Mouse (Mus musculus) retina, postnatal 1 day (tissue): ENCODE data around the gene Zfp36l1.

Experiments
- DNase-seq: peaks from one replicate; pipeline ENCODE4 v3.0.0-alpha.2; 2012

Gene Zfp36l1

GRCm38 (mm10) chr12:80112852-80113551, at the start of gene Zfp36l1:
TSS of gene Zfp36l1 (minus strand) at chr12:80113013.
- peak; percentile 99 for DNase-seq

- DNase-seq: no peak
Measured at GRCm38 (mm10) chr12:80162448-80162847, 49.6 kb upstream of the Zfp36l1 start.

- DNase-seq: peak; percentile 57
Measured at GRCm38 (mm10) chr12:80157675-80158074, 44.9 kb upstream of the Zfp36l1 start.

GRCm38 (mm10) chr12:80153687-80154326, 41.0 kb upstream of the Zfp36l1 start:
- peak; percentile 81 for DNase-seq

- DNase-seq: no peak
Measured at GRCm38 (mm10) chr12:80153078-80153477, 40.3 kb upstream of the Zfp36l1 start.

GRCm38 (mm10) chr12:80151821-80152220, 39.0 kb upstream of the Zfp36l1 start:
- DNase-seq: no peak

- DNase-seq: peak; percentile 74
Measured at GRCm38 (mm10) chr12:80150624-80151023, 37.8 kb upstream of the Zfp36l1 start.

GRCm38 (mm10) chr12:80147563-80148214, 34.9 kb upstream of the Zfp36l1 start:
- DNase-seq: no peak

- peak; percentile 89 for DNase-seq
Measured at GRCm38 (mm10) chr12:80146227-80147223, 33.7 kb upstream of the Zfp36l1 start.

- no peak for DNase-seq
Measured at GRCm38 (mm10) chr12:80145365-80145764, 32.6 kb upstream of the Zfp36l1 start.

GRCm38 (mm10) chr12:80144846-80145245, 32.0 kb upstream of the Zfp36l1 start:
- DNase-seq: no peak

GRCm38 (mm10) chr12:80141470-80141869, 28.7 kb upstream of the Zfp36l1 start:
- peak; percentile 80 for DNase-seq

- DNase-seq: no peak
Measured at GRCm38 (mm10) chr12:80141011-80141410, 28.2 kb upstream of the Zfp36l1 start.

- no peak for DNase-seq
Measured at GRCm38 (mm10) chr12:80137744-80138143, 24.9 kb upstream of the Zfp36l1 start.

- DNase-seq: no peak
Measured at GRCm38 (mm10) chr12:80137246-80137645, 24.4 kb upstream of the Zfp36l1 start.

- DNase-seq: peak; percentile 17
Measured at GRCm38 (mm10) chr12:80136264-80136930, 23.6 kb upstream of the Zfp36l1 start.

GRCm38 (mm10) chr12:80135173-80135572, 22.4 kb upstream of the Zfp36l1 start:
- no peak for DNase-seq

GRCm38 (mm10) chr12:80133011-80133545, 20.3 kb upstream of the Zfp36l1 start:
- DNase-seq: no peak

GRCm38 (mm10) chr12:80132250-80133003, 19.6 kb upstream of the Zfp36l1 start:
- DNase-seq: peak; percentile 93

GRCm38 (mm10) chr12:80131359-80132249, 18.8 kb upstream of the Zfp36l1 start:
- DNase-seq: no peak
